Mouse (Mus musculus) embryonic facial prominence, embryonic 14.5 days (tissue): ENCODE data around the gene Cenpc1. TPM values are rescaled to one million over a fixed set of nuclear protein-coding genes. Genes with fewer than 3 reads are reported as not detected.
A peak's percentile ranks its signal among the peaks of the same experiment; 100 is the strongest.

Source experiments
- ATAC-seq: fragments of 200-750 bp; cut with Nextera tagmentation; 2 replicates; pipeline ENCODE4 v1.8.0; 2017; ENCODE audit warnings: low read depth, moderate number of reproducible peaks, moderate TSS enrichment
- DNase-seq: peaks from one replicate; pipeline ENCODE4 v3.0.0-alpha.2; 2015; ENCODE audit warnings: low spot score
- H3K27ac ChIP-seq: fragments of 300-500 bp; sonication (generic); replicated peaks from 2 replicates; pipeline ENCODE4 v1.5.1; 2014; ENCODE audit warnings: low read depth, mild to moderate bottlenecking, low read length, moderate library complexity
- H3K27me3 ChIP-seq: fragments of 300-500 bp; sonication (generic); replicated peaks from 2 replicates; pipeline ENCODE4 v1.6.1; 2014; ENCODE audit warnings: low read length; ENCODE audit not compliant: control insufficient read depth, insufficient read depth
- H3K36me3 ChIP-seq: fragments of 300-500 bp; sonication (generic); 2 replicates; pipeline ENCODE4 v1.6.1; 2014; ENCODE audit warnings: low read length, mixed read lengths; ENCODE audit not compliant: control insufficient read depth, insufficient read depth
- H3K4me1 ChIP-seq: fragments of 300-500 bp; sonication (generic); 2 replicates; pipeline ENCODE4 v1.6.1; 2014; ENCODE audit warnings: antibody characterized with exemption, low read length; ENCODE audit not compliant: control insufficient read depth, insufficient read depth
- H3K4me2 ChIP-seq: fragments of 300-500 bp; sonication (generic); 2 replicates; pipeline ENCODE4 v1.6.1; 2014; ENCODE audit warnings: low read depth, mild to moderate bottlenecking, low read length, moderate library complexity, mixed read lengths
- H3K4me3 ChIP-seq: fragments of 300-500 bp; sonication (generic); 2 replicates; pipeline ENCODE4 v1.5.1; 2014; ENCODE audit warnings: low read depth, mild to moderate bottlenecking, low read length
- H3K9ac ChIP-seq: fragments of 300-500 bp; sonication (generic); 2 replicates; pipeline ENCODE4 v1.6.1; 2014; ENCODE audit warnings: low read depth, mild to moderate bottlenecking, low read length, moderate library complexity, mixed read lengths
- H3K9me3 ChIP-seq: fragments of 300-500 bp; sonication (generic); 2 replicates; pipeline ENCODE4 v1.6.1; 2016; ENCODE audit warnings: low read length; ENCODE audit not compliant: control insufficient read depth
- WGBS: fragments of 180-500 bp; shearing (Covaris S2); extraction: QIAGEN DNeasy Blood & Tissue Kit; methylation state at CpG from one replicate; pipeline ENCODE4 v1.1.7; 2014; 5-methylcytosine and 5-hydroxymethylcytosine counted together
- polyA plus RNA-seq: library from polyadenylated mRNA; unstranded; fragments of >200 nt; fragmentation: Nextera tagmentation; extraction: Ambion mirVana; gene quantifications from 2 replicates; pipeline ENCODE4 v1.2.1, GENCODE M21; 2014

The Cenpc1 gene
- polyA plus RNA-seq, 1 experiment from 2014 or later: 25.1 TPM

DNA sequence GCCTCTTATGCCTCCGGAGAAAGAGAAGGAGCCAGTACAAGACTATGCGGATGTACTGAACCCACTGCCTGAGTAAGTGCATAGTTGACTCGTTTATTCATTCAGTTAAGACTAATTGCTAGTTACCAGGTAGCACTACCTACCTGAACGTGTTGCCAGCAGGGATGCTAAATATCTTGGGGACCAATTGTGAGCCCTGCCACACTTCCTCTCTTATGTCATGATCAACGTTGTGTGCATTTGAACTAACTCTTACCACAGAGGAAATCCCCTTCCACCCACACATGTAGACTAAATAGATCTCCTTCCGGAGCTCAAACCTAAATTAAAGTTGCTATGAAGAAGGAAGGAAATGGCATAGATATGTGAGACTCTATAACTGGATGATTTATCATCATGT, 21.4 kb upstream of the Cenpc1 start:
- ATAC-seq: no peak
- no peak overlapping the region for H3K27ac ChIP-seq
- H3K4me1 ChIP-seq: no peaks in the 10 kb centered on the region
- 82% methylated on average over 6 of the region's 6 CpGs for WGBS
- DNase-seq: no peak
- H3K36me3 ChIP-seq: no peaks in the 10 kb centered on the region
- no peak overlapping the region for H3K4me3 ChIP-seq
- no peaks in the 10 kb centered on the region for H3K27me3 ChIP-seq
- no peak overlapping the region for H3K9ac ChIP-seq
- H3K4me2 ChIP-seq: no peak overlapping the region
- H3K9me3 ChIP-seq: no peaks in the 10 kb centered on the region

DNA sequence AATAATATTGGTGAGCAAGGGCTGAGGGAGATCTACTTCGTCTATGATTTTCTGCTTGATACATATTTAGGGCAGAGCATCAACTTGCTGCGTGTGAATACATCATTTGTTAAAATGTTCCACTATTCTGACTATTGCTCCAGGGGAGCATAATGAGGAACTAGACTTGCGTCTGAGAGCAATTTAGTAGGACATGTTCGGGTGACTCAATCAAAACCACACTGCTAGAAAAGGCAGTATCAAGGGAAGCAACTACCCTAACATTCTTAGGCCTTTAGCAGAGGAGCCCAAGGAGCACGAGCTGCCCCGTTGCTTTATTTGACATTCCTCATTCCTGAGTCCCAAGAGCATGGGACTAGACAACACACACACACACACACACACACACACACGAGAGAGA, 19.6 kb upstream of the Cenpc1 start:
- Histone ChIP-seq H3K9ac (no peak overlapping the region), H3K27me3 (no peaks in the 10 kb centered on the region), H3K4me3 (no peak overlapping the region), H3K27ac (no peak overlapping the region), H3K4me1 (no peaks in the 10 kb centered on the region), H3K36me3 (no peaks in the 10 kb centered on the region), H3K9me3 (no peaks in the 10 kb centered on the region), H3K4me2 (no peak overlapping the region)
- ATAC-seq (no peak), DNase-seq (no peak)
- WGBS: 65% methylated on average over 7 of the region's 7 CpGs

DNA sequence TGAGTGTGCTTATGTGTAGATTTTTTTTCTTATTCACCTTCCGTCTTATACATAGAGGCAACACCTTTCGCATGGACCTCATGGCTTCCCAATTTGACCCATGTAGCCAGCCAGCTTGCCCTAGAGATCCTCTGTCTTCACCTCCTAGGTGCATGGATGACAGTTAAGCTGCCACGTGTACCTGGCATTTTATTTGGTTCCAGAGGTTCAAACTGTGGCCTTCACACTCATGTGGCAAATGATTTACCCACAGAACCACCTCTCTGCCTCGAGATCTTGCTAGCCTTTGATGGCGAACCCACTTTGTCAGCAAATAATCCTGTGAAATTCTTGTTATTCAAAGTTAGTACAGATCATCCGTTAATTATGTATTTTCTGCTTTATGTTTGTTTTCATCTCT, 18.6 kb upstream of the Cenpc1 start:
- Histone ChIP-seq H3K27ac (no peak overlapping the region), H3K4me1 (no peaks in the 10 kb centered on the region), H3K9ac (no peak overlapping the region), H3K9me3 (no peaks in the 10 kb centered on the region), H3K27me3 (no peaks in the 10 kb centered on the region), H3K4me3 (no peak overlapping the region), H3K4me2 (no peak overlapping the region), H3K36me3 (no peaks in the 10 kb centered on the region)
- DNase-seq (no peak), ATAC-seq (no peak)
- WGBS: 82% methylated on average over 6 of the region's 6 CpGs

DNA sequence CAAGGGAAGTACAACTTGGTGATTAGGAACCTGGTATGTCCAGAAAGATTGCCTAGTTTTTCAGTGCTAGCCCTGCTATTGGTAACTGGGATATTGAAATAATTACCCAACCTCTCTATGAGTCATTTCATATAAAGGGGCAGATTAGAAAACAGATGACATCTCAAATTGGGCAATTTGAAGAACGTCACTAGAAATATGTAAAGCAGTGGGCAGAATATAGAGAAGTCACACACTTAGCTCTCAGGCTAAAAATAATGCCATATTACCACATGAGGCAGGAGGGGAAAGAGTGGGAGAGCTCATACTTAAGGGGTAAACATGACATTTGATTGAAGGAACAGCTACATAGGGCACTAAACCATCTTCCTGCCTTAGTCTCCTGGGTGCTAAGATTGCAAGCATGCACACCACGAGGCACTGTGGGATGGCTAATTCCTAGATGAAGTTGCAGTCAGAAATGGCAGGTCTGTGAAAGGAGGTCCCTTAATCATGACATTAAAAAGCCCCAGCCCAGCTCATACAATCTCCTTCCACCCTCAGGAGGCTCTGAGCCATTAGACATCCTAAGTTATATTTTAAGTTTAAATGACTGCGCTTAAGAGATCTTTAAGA, 13.4 kb upstream of the Cenpc1 start:
- no peaks in the 10 kb centered on the region for H3K36me3 ChIP-seq
- no peak overlapping the region for H3K4me3 ChIP-seq
- no peak overlapping the region for H3K27ac ChIP-seq
- no peak for DNase-seq
- WGBS: 57% methylated on average over 3 of the region's 3 CpGs
- no peaks in the 10 kb centered on the region for H3K4me1 ChIP-seq
- H3K27me3 ChIP-seq: no peaks in the 10 kb centered on the region
- H3K9ac ChIP-seq: no peak overlapping the region
- H3K4me2 ChIP-seq: no peak overlapping the region
- H3K9me3 ChIP-seq: no peaks in the 10 kb centered on the region
- no peak for ATAC-seq

DNA sequence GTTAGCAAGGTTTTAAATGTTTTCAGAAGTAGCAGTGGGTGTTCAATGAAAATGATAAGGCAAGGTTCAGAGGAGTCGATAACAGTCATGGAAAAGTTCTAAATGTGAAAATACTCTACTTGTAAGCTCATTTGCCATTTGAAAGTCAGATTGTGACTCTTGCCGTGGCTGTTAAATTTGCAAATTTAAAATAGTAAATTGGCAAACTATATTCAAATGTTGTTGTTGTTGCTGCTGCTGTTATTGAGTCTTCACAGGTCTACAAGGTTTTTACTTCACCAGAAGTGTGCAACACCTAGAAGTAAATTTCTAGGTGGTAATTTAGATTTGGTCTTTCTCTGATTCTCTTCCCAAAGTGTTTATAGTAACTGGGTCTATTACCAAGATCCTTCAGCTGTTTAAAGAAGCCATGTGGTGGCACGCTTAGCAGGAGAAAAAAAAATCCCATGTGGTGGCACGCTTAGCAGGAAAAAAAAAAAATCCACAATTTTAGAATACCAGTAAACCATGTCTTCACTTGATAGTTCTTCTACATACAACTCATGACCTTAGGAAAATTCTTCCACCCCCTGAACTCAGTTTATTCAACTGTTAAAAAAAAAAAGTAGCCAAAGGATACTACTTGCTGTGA, 7.5 kb upstream of the Cenpc1 start:
- Histone ChIP-seq H3K9me3 (no peaks in the 10 kb centered on the region), H3K4me3 (no peak overlapping the region), H3K27ac (no peak overlapping the region), H3K9ac (no peak overlapping the region), H3K27me3 (no peaks in the 10 kb centered on the region), H3K36me3 (no peaks in the 10 kb centered on the region), H3K4me1 (no peaks in the 10 kb centered on the region), H3K4me2 (no peak overlapping the region)
- WGBS: 81% methylated on average over 4 of the region's 4 CpGs
- ATAC-seq (no peak), DNase-seq (no peak)

DNA sequence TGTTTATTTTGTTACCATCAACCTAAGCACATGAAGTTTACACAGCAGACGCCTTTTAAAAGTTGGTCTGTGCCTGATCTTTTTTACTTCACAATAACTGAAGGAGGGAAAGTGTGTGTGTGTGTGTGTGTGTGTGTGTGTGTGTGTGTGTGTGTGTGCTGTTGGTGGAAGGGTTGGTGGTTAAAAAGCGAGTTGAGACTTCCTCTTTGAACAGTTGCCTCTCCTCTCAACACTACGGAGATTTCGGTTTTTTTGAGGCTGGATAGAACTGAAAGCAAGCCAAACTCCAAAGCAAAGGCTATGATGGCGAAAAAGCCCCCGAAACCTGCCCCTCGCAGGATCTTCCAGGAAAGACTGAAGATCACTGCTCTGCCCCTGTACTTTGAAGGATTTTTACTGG, 6.2 kb upstream of the Cenpc1 start, which contains the start of gene Stap1:
Gene Stap1 (plus strand): TSS at position 209 of the 400 bp plus-strand sequence.
- Histone ChIP-seq H3K4me3 (no peak within 1 kb of the TSS), H3K27ac (no peak within 1 kb of the TSS), H3K4me1 (no peaks in the 10 kb centered on the region), H3K9me3 (no peaks in the 10 kb centered on the region), H3K36me3 (no peaks in the 10 kb centered on the region), H3K27me3 (no peaks in the 10 kb centered on the region), H3K9ac (no peak within 1 kb of the TSS), H3K4me2 (no peak within 1 kb of the TSS)
- ATAC-seq: no peak
- 68% methylated on average over 7 of the region's 7 CpGs for WGBS
- no peak for DNase-seq

DNA sequence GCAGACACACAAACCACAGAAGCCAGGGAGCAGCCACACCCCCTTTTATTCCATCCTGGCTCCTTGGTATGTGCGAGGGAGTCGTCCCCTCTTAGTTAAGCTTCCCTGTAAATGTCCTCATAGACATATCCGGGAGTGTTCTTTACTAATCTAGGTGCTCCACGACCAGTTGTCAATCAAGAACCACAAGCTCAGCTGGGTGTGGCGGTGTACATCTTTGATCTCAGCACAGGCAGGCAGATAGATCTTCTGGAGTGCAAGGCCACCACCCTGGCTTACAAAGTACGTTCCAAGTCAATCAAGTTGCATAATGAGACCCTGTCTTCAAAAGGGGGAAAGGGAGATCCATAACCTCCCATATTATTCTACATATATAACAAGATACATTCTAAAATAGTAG, 3.7 kb upstream of the Cenpc1 start:
- 69% methylated on average over 6 of the region's 6 CpGs for WGBS

DNA sequence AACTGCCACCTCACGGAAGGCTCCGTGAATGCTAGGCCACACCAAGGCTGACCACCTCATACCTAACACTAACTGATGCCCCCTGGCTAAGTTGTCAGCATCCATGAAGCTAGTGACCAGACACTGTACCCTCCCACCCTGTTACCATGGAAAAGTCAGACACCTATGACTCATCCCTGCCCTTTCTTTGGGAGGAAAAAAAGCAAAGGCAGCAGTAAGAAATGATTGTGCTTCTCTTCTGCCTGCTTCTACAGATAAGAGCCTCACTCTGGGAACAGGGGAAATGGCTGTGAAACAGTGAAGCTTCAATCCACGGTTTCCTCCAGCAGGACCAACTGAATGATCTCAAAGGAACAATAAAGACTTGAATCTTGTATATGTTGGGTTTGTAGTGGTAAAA, 3.1 kb upstream of the Cenpc1 start:
- Histone ChIP-seq H3K27me3 (no peaks in the 10 kb centered on the region), H3K9ac (no peak overlapping the region), H3K27ac (no peak overlapping the region), H3K4me1 (peaks cover 8% of the 10 kb centered on the region; the same call in 1 of the 2 replicates), H3K4me2 (no peak overlapping the region), H3K4me3 (no peak overlapping the region), H3K36me3 (no peaks in the 10 kb centered on the region), H3K9me3 (no peaks in the 10 kb centered on the region)
- 83% methylated on average over 3 of the region's 3 CpGs for WGBS
- no peak for ATAC-seq
- DNase-seq: no peak

More for the DNA sequence above, 3.7 kb upstream of the Cenpc1 start:
- Histone ChIP-seq H3K27ac (no peak overlapping the region), H3K27me3 (no peaks in the 10 kb centered on the region), H3K4me3 (no peak overlapping the region), H3K36me3 (no peaks in the 10 kb centered on the region), H3K9me3 (no peaks in the 10 kb centered on the region), H3K4me2 (no peak overlapping the region), H3K9ac (no peak overlapping the region), H3K4me1 (peaks cover 2% of the 10 kb centered on the region; the same call in 1 of the 2 replicates)
- DNase-seq: peak; percentile 1
- no peak for ATAC-seq

DNA sequence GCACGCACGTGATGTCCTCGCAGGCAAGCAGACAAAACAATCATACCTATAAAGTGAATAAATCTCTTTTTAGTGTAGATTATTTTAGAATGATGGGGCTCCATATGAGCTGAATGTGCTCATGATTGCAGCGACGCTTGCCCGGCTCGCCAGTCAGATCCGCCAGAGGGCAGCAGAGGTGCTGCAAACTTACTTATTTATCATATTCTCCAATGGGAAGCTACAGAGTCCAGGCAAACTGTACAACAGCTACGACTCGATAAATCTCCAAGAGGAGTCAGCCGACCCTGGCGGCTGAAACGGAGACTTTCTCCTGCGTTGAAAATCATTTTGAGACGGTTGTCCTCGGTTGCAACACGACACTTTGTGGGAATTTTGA, 1.2 kb upstream of the Cenpc1 start:
- Histone ChIP-seq H3K27ac (peak overlapping the region; percentile 80; the same call in 1 of the 2 replicates), H3K4me2 (peak overlapping the region; percentile 78), H3K36me3 (no peaks in the 10 kb centered on the region), H3K9me3 (no peaks in the 10 kb centered on the region), H3K27me3 (no peaks in the 10 kb centered on the region), H3K9ac (peak overlapping the region; percentile 50), H3K4me1 (peaks cover 10% of the 10 kb centered on the region; the same call in 1 of the 2 replicates), H3K4me3 (peak overlapping the region; percentile 75)
- DNase-seq (peak; percentile 93), ATAC-seq (peak; percentile 55)
- WGBS: under 1% methylated on average over 17 of the region's 17 CpGs
